Mouse (Mus musculus) MEL (cell line): ENCODE data around the gene Ebi3.

ENCODE experiments used
- CTCF ChIP-seq, 3 experiments: IDR thresholded peaks in 2 of 3; conservative IDR thresholded peaks in 1 of 3; 2 replicates each; pipeline ENCODE4 v1.5.1; 2011 to 2012; ENCODE audit warnings: low read length in 3 of 3, low read depth in 2 of 3, mild to moderate bottlenecking in 2 of 3, improper control_type of control experiment in 1 of 3, inconsistent platforms in 1 of 3, mixed read lengths in 1 of 3, moderate library complexity in 1 of 3; ENCODE audit not compliant: control insufficient read depth in 1 of 3, insufficient read depth in 1 of 3, poor library complexity in 1 of 3, severe bottlenecking in 1 of 3
- EP300 ChIP-seq, 2 experiments: IDR thresholded peaks; 2 replicates each; pipeline ENCODE4 v1.6.1; 2011; ENCODE audit warnings: improper control_type of control experiment in 2 of 2, low read length in 2 of 2, low read depth in 1 of 2, mild to moderate bottlenecking in 1 of 2
- ETS1 ChIP-seq: IDR thresholded peaks from 2 replicates; pipeline ENCODE4 v1.6.1; 2012; ENCODE audit warnings: low read depth, mild to moderate bottlenecking, inconsistent platforms, low read length, improper control_type of control experiment, moderate library complexity
- KAT2A ChIP-seq: conservative IDR thresholded peaks from 2 replicates; pipeline ENCODE4 v1.6.1; 2012; ENCODE audit warnings: low read depth, low read length, improper control_type of control experiment, inconsistent platforms
- NELFE ChIP-seq: IDR thresholded peaks from 2 replicates; pipeline ENCODE4 v1.6.1; 2011; ENCODE audit warnings: low read depth, low read length, improper control_type of control experiment
- POLR2A ChIP-seq, 2 experiments: IDR thresholded peaks; 2 replicates each; pipeline ENCODE4 v1.6.1; 2011 to 2012; ENCODE audit warnings: low read length in 2 of 2, mild to moderate bottlenecking in 2 of 2, control low read depth in 1 of 2, improper control_type of control experiment in 1 of 2, low read depth in 1 of 2, moderate library complexity in 1 of 2; ENCODE audit not compliant: control insufficient read depth in 1 of 2, insufficient read depth in 1 of 2, poor library complexity in 1 of 2
- USF2 ChIP-seq, 2 experiments: IDR thresholded peaks; 2 replicates each; pipeline ENCODE4 v1.6.1; 2011 to 2012; ENCODE audit warnings: improper control_type of control experiment in 2 of 2, low read length in 2 of 2, borderline replicate concordance in 1 of 2, inconsistent platforms in 1 of 2, low read depth in 1 of 2, mild to moderate bottlenecking in 1 of 2; ENCODE audit not compliant: insufficient read depth in 1 of 2
- ZC3H11A ChIP-seq: IDR thresholded peaks from 2 replicates; pipeline ENCODE4 v1.6.1; 2012; ENCODE audit warnings: low read depth, mild to moderate bottlenecking, inconsistent platforms, low read length, improper control_type of control experiment
- ZKSCAN1 ChIP-seq: IDR thresholded peaks from 2 replicates; pipeline ENCODE4 v1.6.1; 2012; ENCODE audit warnings: low read depth, mild to moderate bottlenecking, inconsistent platforms, low read length, improper control_type of control experiment, moderate library complexity
- ZMIZ1 ChIP-seq: IDR thresholded peaks from 2 replicates; pipeline ENCODE4 v1.6.1; 2012; ENCODE audit warnings: low read depth, mild to moderate bottlenecking, inconsistent platforms, low read length, improper control_type of control experiment, moderate library complexity
- ZNF384 ChIP-seq: IDR thresholded peaks from 2 replicates; pipeline ENCODE4 v1.6.1; 2012; ENCODE audit warnings: low read depth, mild to moderate bottlenecking, inconsistent platforms, low read length, improper control_type of control experiment

GRCm38 (mm10) chr17:55956591-55956990, 4.2 kb downstream of the Ebi3 start:
- TF ChIP-seq NELFE (no peak), ZKSCAN1 (no peak), POLR2A (IDR thresholded peaks at IDR 0.05; ENCODE audit: control insufficient read depth in 1 of 2, insufficient read depth in 1 of 2, low read depth in 1 of 2, low read length in 2 of 2, poor library complexity in 1 of 2) (no peak), EP300 (IDR thresholded peaks at IDR 0.05; ENCODE audit: low read depth in 1 of 2, low read length in 2 of 2) (no peak), ETS1 (no peak), KAT2A (no peak), ZNF384 (no peak), USF2 (IDR thresholded peaks at IDR 0.05; ENCODE audit: borderline replicate concordance in 1 of 2, insufficient read depth in 1 of 2, low read depth in 1 of 2, low read length in 2 of 2) (no peak), CTCF (IDR thresholded peaks at IDR 0.05 in 2 of 3, conservative IDR thresholded peaks at IDR 0.05 in 1 of 3; ENCODE audit: control insufficient read depth in 1 of 3, insufficient read depth in 1 of 3, low read depth in 2 of 3, low read length in 3 of 3, poor library complexity in 1 of 3, severe bottlenecking in 1 of 3) (no peak), ZMIZ1 (no peak), ZC3H11A (no peak)
